Mouse (Mus musculus) ES-E14 (cell line): ENCODE measurements around the gene Qpctl.

Experiments
- CHD2 ChIP-seq: IDR thresholded peaks from 2 replicates; pipeline ENCODE4 v1.6.1; 2014; ENCODE audit warnings: mild to moderate bottlenecking, low read depth, low read length, inconsistent platforms
- HCFC1 ChIP-seq: IDR thresholded peaks from 2 replicates; pipeline ENCODE4 v1.6.1; 2012; ENCODE audit warnings: low read length, inconsistent platforms, borderline replicate concordance; ENCODE audit not compliant: insufficient read depth
- MAFK ChIP-seq: IDR thresholded peaks from 2 replicates; pipeline ENCODE4 v1.6.1; 2014; ENCODE audit warnings: mild to moderate bottlenecking, low read depth, low read length, inconsistent platforms; ENCODE audit not compliant: insufficient read depth
- ZC3H11A ChIP-seq: IDR thresholded peaks from 2 replicates; pipeline ENCODE4 v1.6.1; 2012; ENCODE audit warnings: low read depth, mild to moderate bottlenecking, inconsistent platforms, low read length, borderline replicate concordance
- ZNF384 ChIP-seq: IDR thresholded peaks from 2 replicates; pipeline ENCODE4 v1.6.1; 2012; ENCODE audit warnings: low read depth, low read length, inconsistent platforms

GRCm38 (mm10) chr7:19136673-19137334 is 12.3 kb downstream of the Qpctl start:
- TF ChIP-seq ZNF384: no peak
- no peak for TF ChIP-seq HCFC1
- TF ChIP-seq ZC3H11A: no peak
- no peak for TF ChIP-seq MAFK
- no peak for TF ChIP-seq CHD2
